Mouse (Mus musculus) heart, embryonic 11.5 days (tissue): ENCODE measurements around the gene Stox2. TPM values are rescaled to one million over a fixed set of nuclear protein-coding genes. Genes with fewer than 3 reads are reported as not detected.

Source experiments
- ATAC-seq: fragments of 200-750 bp; cut with Nextera tagmentation; replicated peaks from 2 replicates; pipeline ENCODE4 v1.8.0; 2017; ENCODE audit warnings: moderate library complexity; ENCODE audit not compliant: insufficient number of reproducible peaks, low FRiP score, low TSS enrichment
- H3K27ac ChIP-seq: fragments of 300-500 bp; sonication (generic); 2 replicates; pipeline ENCODE4 v1.5.1; 2014; ENCODE audit warnings: mild to moderate bottlenecking, low read depth, low read length
- H3K27me3 ChIP-seq: fragments of 300-500 bp; sonication (generic); 2 replicates; pipeline ENCODE4 v1.6.1; 2014; ENCODE audit warnings: mild to moderate bottlenecking, low read length, mixed read lengths; ENCODE audit not compliant: control insufficient read depth, insufficient read depth
- H3K36me3 ChIP-seq: fragments of 300-500 bp; sonication (generic); 2 replicates; pipeline ENCODE4 v1.6.1; 2014; ENCODE audit warnings: mild to moderate bottlenecking, low read length, moderate library complexity, mixed read lengths; ENCODE audit not compliant: control insufficient read depth, insufficient read depth
- H3K4me1 ChIP-seq: fragments of 300-500 bp; sonication (generic); 2 replicates; pipeline ENCODE4 v1.6.1; 2014; ENCODE audit warnings: low read length; ENCODE audit not compliant: control insufficient read depth, insufficient read depth
- H3K4me2 ChIP-seq: fragments of 300-500 bp; sonication (generic); 2 replicates; pipeline ENCODE4 v1.6.1; 2014; ENCODE audit warnings: mild to moderate bottlenecking, moderate library complexity
- H3K4me3 ChIP-seq: fragments of 300-500 bp; sonication (generic); 2 replicates; pipeline ENCODE4 v1.5.1; 2014; ENCODE audit warnings: low read depth, low read length
- H3K9ac ChIP-seq: fragments of 300-500 bp; sonication (generic); 2 replicates; pipeline ENCODE4 v1.6.1; 2014; ENCODE audit warnings: mild to moderate bottlenecking, low read depth, low read length, moderate library complexity
- H3K9me3 ChIP-seq: fragments of 300-500 bp; sonication (generic); replicated peaks from 2 replicates; pipeline ENCODE4 v1.6.1; 2016; ENCODE audit warnings: low read length; ENCODE audit not compliant: control insufficient read depth
- WGBS: fragments of 180-500 bp; shearing (Covaris S2); extraction: QIAGEN DNeasy Blood & Tissue Kit; methylation state at CpG from one replicate; pipeline ENCODE4 v1.1.7; 2014; ENCODE audit not compliant: insufficient replicate concordance; 5-methylcytosine and 5-hydroxymethylcytosine counted together
- polyA plus RNA-seq: library from polyadenylated mRNA; unstranded; fragments of >200 nt; fragmentation: Nextera tagmentation; extraction: Ambion mirVana; gene quantifications from 2 replicates; pipeline ENCODE4 v1.2.1, GENCODE M21; 2014

Stox2 gene
- polyA plus RNA-seq, 1 experiment from 2014 or later: 10.6 TPM

GRCm38 (mm10) chr8:47391844-47392243 lies 54.3 kb downstream of the Stox2 start:
- Histone ChIP-seq H3K4me2 (no peak overlapping the region), H3K4me1 (no peaks in the 10 kb centered on the region), H3K4me3 (no peak overlapping the region), H3K9ac (no peak overlapping the region), H3K27ac (no peak overlapping the region), H3K27me3 (no peaks in the 10 kb centered on the region), H3K36me3 (no peaks in the 10 kb centered on the region), H3K9me3 (no peaks in the 10 kb centered on the region)
- ATAC-seq: no peak
- WGBS: 82% methylated on average over 10 of the region's 10 CpGs

- ATAC-seq: no peak
- Histone ChIP-seq H3K9me3 (no peaks in the 10 kb centered on the region), H3K27ac (no peak overlapping the region), H3K36me3 (no peaks in the 10 kb centered on the region), H3K4me2 (no peak overlapping the region), H3K27me3 (no peaks in the 10 kb centered on the region), H3K4me1 (no peaks in the 10 kb centered on the region), H3K9ac (no peak overlapping the region), H3K4me3 (no peak overlapping the region)
- 51% methylated on average over 3 of the region's 3 CpGs for WGBS
These were observed 56.7 kb downstream of the Stox2 start for GRCm38 (mm10) chr8:47389430-47389829.

- Histone ChIP-seq H3K4me3 (no peak overlapping the region), H3K27ac (no peak overlapping the region), H3K36me3 (no peaks in the 10 kb centered on the region), H3K9me3 (no peaks in the 10 kb centered on the region), H3K9ac (no peak overlapping the region), H3K27me3 (no peaks in the 10 kb centered on the region), H3K4me1 (no peaks in the 10 kb centered on the region), H3K4me2 (no peak overlapping the region)
- no peak for ATAC-seq
- 72% methylated on average over 12 of the region's 12 CpGs for WGBS
These were observed 58.0 kb downstream of the Stox2 start for GRCm38 (mm10) chr8:47388171-47388570.

- no peak overlapping the region for H3K4me3 ChIP-seq
- 65% methylated on average over 1 of the region's 1 CpGs for WGBS
- H3K36me3 ChIP-seq: no peaks in the 10 kb centered on the region
- no peaks in the 10 kb centered on the region for H3K9me3 ChIP-seq
- no peak overlapping the region for H3K9ac ChIP-seq
- no peak overlapping the region for H3K4me2 ChIP-seq
- no peak overlapping the region for H3K27ac ChIP-seq
- H3K4me1 ChIP-seq: no peaks in the 10 kb centered on the region
- no peaks in the 10 kb centered on the region for H3K27me3 ChIP-seq
- no peak for ATAC-seq
These were observed 60.4 kb downstream of the Stox2 start for GRCm38 (mm10) chr8:47385810-47386209.

- no peaks in the 10 kb centered on the region for H3K27me3 ChIP-seq
- no peaks in the 10 kb centered on the region for H3K4me1 ChIP-seq
- H3K4me3 ChIP-seq: no peak overlapping the region
- 87% methylated on average over 5 of the region's 5 CpGs for WGBS
- H3K4me2 ChIP-seq: no peak overlapping the region
- no peaks in the 10 kb centered on the region for H3K36me3 ChIP-seq
- ATAC-seq: no peak
- H3K27ac ChIP-seq: no peak overlapping the region
- no peaks in the 10 kb centered on the region for H3K9me3 ChIP-seq
- no peak overlapping the region for H3K9ac ChIP-seq
These were observed 62.0 kb downstream of the Stox2 start for GRCm38 (mm10) chr8:47384151-47384550.

- H3K4me3 ChIP-seq: no peak overlapping the region
- no peak overlapping the region for H3K4me2 ChIP-seq
- no peaks in the 10 kb centered on the region for H3K27me3 ChIP-seq
- no peaks in the 10 kb centered on the region for H3K36me3 ChIP-seq
- ATAC-seq: no peak
- H3K9me3 ChIP-seq: no peaks in the 10 kb centered on the region
- H3K27ac ChIP-seq: no peak overlapping the region
- 85% methylated on average over 9 of the region's 9 CpGs for WGBS
- H3K9ac ChIP-seq: no peak overlapping the region
- no peaks in the 10 kb centered on the region for H3K4me1 ChIP-seq
These were observed 62.5 kb downstream of the Stox2 start for GRCm38 (mm10) chr8:47383632-47384031.

- Histone ChIP-seq H3K27ac (no peak overlapping the region), H3K27me3 (no peaks in the 10 kb centered on the region), H3K4me2 (no peak overlapping the region), H3K9ac (no peak overlapping the region), H3K36me3 (no peaks in the 10 kb centered on the region), H3K9me3 (no peaks in the 10 kb centered on the region), H3K4me3 (no peak overlapping the region), H3K4me1 (no peaks in the 10 kb centered on the region)
- 60% methylated on average over 3 of the region's 3 CpGs for WGBS
- ATAC-seq: no peak
These were observed 64.9 kb downstream of the Stox2 start for GRCm38 (mm10) chr8:47381216-47381615.

- no peaks in the 10 kb centered on the region for H3K9me3 ChIP-seq
- no peak overlapping the region for H3K4me2 ChIP-seq
- ATAC-seq: no peak
- H3K9ac ChIP-seq: no peak overlapping the region
- no peaks in the 10 kb centered on the region for H3K36me3 ChIP-seq
- H3K27ac ChIP-seq: no peak overlapping the region
- 78% methylated on average over 6 of the region's 6 CpGs for WGBS
- no peaks in the 10 kb centered on the region for H3K4me1 ChIP-seq
- no peak overlapping the region for H3K4me3 ChIP-seq
- H3K27me3 ChIP-seq: no peaks in the 10 kb centered on the region
These were observed 65.4 kb downstream of the Stox2 start for GRCm38 (mm10) chr8:47380725-47381124.

- Histone ChIP-seq H3K4me2 (no peak overlapping the region), H3K27ac (no peak overlapping the region), H3K9me3 (no peaks in the 10 kb centered on the region), H3K36me3 (no peaks in the 10 kb centered on the region), H3K9ac (no peak overlapping the region), H3K4me1 (no peaks in the 10 kb centered on the region), H3K27me3 (no peaks in the 10 kb centered on the region), H3K4me3 (no peak overlapping the region)
- ATAC-seq: no peak
- WGBS: 52% methylated on average over 3 of the region's 3 CpGs
These were observed 66.1 kb downstream of the Stox2 start for GRCm38 (mm10) chr8:47380075-47380474.
